Mouse (Mus musculus): Measurements from ENCODE around the gene Lgals4. TPM values are rescaled to one million over a fixed set of nuclear protein-coding genes. Genes with fewer than 3 reads are reported as not detected.

Gene Lgals4
- total RNA-seq (2021), result 1 to 10 TPM; 3.5 to 5.6 TPM
- long read RNA-seq, partial matches to known transcripts, result 0 of 1 reads
- long read RNA-seq, other reads (novel, unspliced or antisense), result 0 of 1 reads

- DNase-seq (ENCODE audit: low spot score in 2 of 2), result no peak
Measured at GRCm38 (mm10) chr7:28833723-28834347, at the start of gene Lgals4. Lgals4 (plus strand) TSS chr7:28833854.

- no peak for DNase-seq (ENCODE audit: low spot score in 2 of 2)
Measured at GRCm38 (mm10) chr7:28785161-28785560, 48.5 kb upstream of the Lgals4 start.

GRCm38 (mm10) chr7:28787884-28788283 is 45.8 kb upstream of the Lgals4 start:
- DNase-seq (ENCODE audit: low spot score in 2 of 2), result no peak

GRCm38 (mm10) chr7:28788307-28789195 is 45.1 kb upstream of the Lgals4 start, which contains the start of gene Rinl:
Rinl (plus strand) TSS chr7:28788969.
- DNase-seq (ENCODE audit: low spot score in 2 of 2), result no peak

- DNase-seq (ENCODE audit: low spot score in 2 of 2), result no peak
Measured at GRCm38 (mm10) chr7:28789235-28789634, 44.4 kb upstream of the Lgals4 start.

GRCm38 (mm10) chr7:28790066-28790806 is 43.4 kb upstream of the Lgals4 start:
- DNase-seq (ENCODE audit: low spot score in 2 of 2), result no peak

GRCm38 (mm10) chr7:28791706-28792105 is 41.9 kb upstream of the Lgals4 start:
- DNase-seq (ENCODE audit: low spot score in 2 of 2), result no peak

- no peak for DNase-seq (ENCODE audit: low spot score in 2 of 2)
Measured at GRCm38 (mm10) chr7:28792391-28793185, 41.1 kb upstream of the Lgals4 start.

GRCm38 (mm10) chr7:28793834-28794233 is 39.8 kb upstream of the Lgals4 start:
- no peak for DNase-seq (ENCODE audit: low spot score in 2 of 2)

- DNase-seq (ENCODE audit: low spot score in 2 of 2), result no peak
Measured at GRCm38 (mm10) chr7:28794496-28794895, 39.2 kb upstream of the Lgals4 start.

- DNase-seq (ENCODE audit: low spot score in 2 of 2), result no peak
Measured at GRCm38 (mm10) chr7:28795832-28796231, 37.8 kb upstream of the Lgals4 start.

GRCm38 (mm10) chr7:28796562-28796975 is 37.1 kb upstream of the Lgals4 start:
- DNase-seq (ENCODE audit: low spot score in 2 of 2), result peak in 1 of 2 experiments; percentile 77

- DNase-seq (ENCODE audit: low spot score in 2 of 2), result no peak
Measured at GRCm38 (mm10) chr7:28799994-28800393, 33.7 kb upstream of the Lgals4 start.

GRCm38 (mm10) chr7:28801451-28801850 is 32.2 kb upstream of the Lgals4 start:
- no peak for DNase-seq (ENCODE audit: low spot score in 2 of 2)

- no peak for DNase-seq (ENCODE audit: low spot score in 2 of 2)
Measured at GRCm38 (mm10) chr7:28801901-28802670, 31.6 kb upstream of the Lgals4 start.

GRCm38 (mm10) chr7:28802846-28803588 is 30.6 kb upstream of the Lgals4 start:
- no peak for DNase-seq (ENCODE audit: low spot score in 2 of 2)

GRCm38 (mm10) chr7:28803756-28804155 is 29.9 kb upstream of the Lgals4 start:
- DNase-seq (ENCODE audit: low spot score in 2 of 2), result no peak

GRCm38 (mm10) chr7:28806869-28807268 is 26.8 kb upstream of the Lgals4 start:
- DNase-seq (ENCODE audit: low spot score in 2 of 2), result no peak

- DNase-seq (ENCODE audit: low spot score in 2 of 2), result no peak
Measured at GRCm38 (mm10) chr7:28807641-28808220, 25.9 kb upstream of the Lgals4 start.

Data from layer of hippocampus, adult 18-20 months (tissue).